ENCODE assay signal across 29 mouse cellular contexts in the genomic region with DNA sequence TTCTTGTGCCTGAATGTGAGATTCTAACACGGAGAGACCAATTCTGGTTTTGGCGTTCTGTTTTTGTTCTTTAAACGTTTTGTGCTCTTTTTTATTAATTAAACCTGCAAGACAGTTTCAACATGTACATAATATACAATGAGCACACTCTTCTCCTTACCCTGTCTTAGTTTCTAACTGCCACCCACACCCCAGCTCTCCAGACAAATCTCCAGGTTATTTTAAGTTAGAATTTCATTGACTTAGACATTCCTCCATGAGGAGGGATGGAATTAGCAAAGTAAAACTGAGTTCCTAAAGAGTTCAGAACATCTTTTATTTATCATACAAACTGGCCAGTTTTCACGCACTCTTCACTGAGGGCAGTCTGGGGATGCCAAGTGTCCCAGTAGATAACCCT.
"Had no signal": no experiment of that assay in that cellular context is flagged by ENCODE, and none has a peak within 500 bp of the region (broad histone marks: within the 10 kb centered on the region; RNA-seq: fewer than 3 reads in every experiment).

No protein-coding gene starts in this region.

- DNase-seq: cerebellum, adult 2 months; cerebellum, adult 8-10 months; cerebellum, adult 9-10 months; cerebellum, adult 9-11 months; cerebellum, postnatal 10 days; cerebellum, postnatal 14 days; cerebellum, postnatal 25 days; cerebellum, postnatal 36 days; embryo, embryonic 11 days; forebrain, postnatal 0 days; gastrocnemius, adult 2 months; gastrocnemius, postnatal 10 days; gastrocnemius, postnatal 14 days; gastrocnemius, postnatal 25 days; gastrocnemius, postnatal 36 days; heart, adult 11 months; heart, adult 18-20 months; heart, adult 2 months had no signal

- ATAC-seq: forebrain, embryonic 13.5 days; forebrain, embryonic 14.5 days; forebrain, embryonic 15.5 days; forebrain, embryonic 16.5 days; forebrain, postnatal 0 days had no signal

- H3K4me1 ChIP-seq: embryonic facial prominence, embryonic 10.5 days; embryonic facial prominence, embryonic 12.5 days; embryonic facial prominence, embryonic 13.5 days; embryonic facial prominence, embryonic 15.5 days; forebrain, embryonic 10.5 days; forebrain, embryonic 12.5 days; forebrain, embryonic 13.5 days; forebrain, embryonic 15.5 days had no signal

- H3K27me3 ChIP-seq: embryonic facial prominence, embryonic 12.5 days; embryonic facial prominence, embryonic 13.5 days; embryonic facial prominence, embryonic 15.5 days; forebrain, embryonic 12.5 days; forebrain, embryonic 13.5 days; forebrain, embryonic 15.5 days had no signal

- H3K27ac ChIP-seq: embryonic facial prominence, embryonic 10.5 days; embryonic facial prominence, embryonic 12.5 days; embryonic facial prominence, embryonic 13.5 days; embryonic facial prominence, embryonic 15.5 days; forebrain, embryonic 10.5 days; forebrain, embryonic 12.5 days; forebrain, embryonic 13.5 days; forebrain, embryonic 15.5 days; gastrocnemius, adult 2 months; heart, adult 2 months had no signal

- H3K36me3 ChIP-seq: embryonic facial prominence, embryonic 10.5 days; embryonic facial prominence, embryonic 12.5 days; embryonic facial prominence, embryonic 13.5 days; embryonic facial prominence, embryonic 15.5 days; forebrain, embryonic 10.5 days; forebrain, embryonic 12.5 days; forebrain, embryonic 15.5 days had no signal

- H3K4me3 ChIP-seq: embryonic facial prominence, embryonic 10.5 days; embryonic facial prominence, embryonic 12.5 days; embryonic facial prominence, embryonic 13.5 days; embryonic facial prominence, embryonic 15.5 days; erythroblast, embryonic 14.5 days; forebrain, embryonic 10.5 days; forebrain, embryonic 12.5 days; forebrain, embryonic 13.5 days; forebrain, embryonic 15.5 days; gastrocnemius, adult 2 months; heart, adult 2 months had no signal
